Mouse (Mus musculus): Measurements from ENCODE around the gene Pla2g1b.

DNA sequence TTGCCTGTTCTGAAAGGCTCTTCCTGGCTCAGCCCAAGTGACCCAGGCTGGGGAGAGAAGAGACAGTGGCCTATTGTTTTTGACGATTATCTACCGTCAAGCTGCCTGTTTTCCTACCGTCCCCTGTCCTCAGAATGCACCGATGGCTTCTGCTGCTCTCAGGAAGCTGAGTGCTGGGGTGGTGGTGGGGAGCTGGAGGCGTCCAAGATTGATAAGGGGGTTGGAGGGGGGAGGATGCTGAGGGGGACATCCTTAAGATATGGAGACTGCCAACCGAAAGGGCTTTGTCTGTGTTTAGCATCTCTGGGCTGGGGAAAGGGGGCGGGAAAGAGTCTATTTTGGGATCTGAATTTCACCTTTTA, 34.2 kb upstream of the Pla2g1b start:
- TF ChIP-seq POLR2A (IDR thresholded peaks at IDR 0.05; ENCODE audit: insufficient read depth, low read length) = no peak
- no peak for TF ChIP-seq EP300 (IDR thresholded peaks at IDR 0.05; ENCODE audit: insufficient read depth, low read depth, low read length)
